Mouse (Mus musculus) cerebellum, postnatal 10 days (tissue): ENCODE data around the gene Ralb.
A peak's percentile ranks its signal among the peaks of the same experiment; 100 is the strongest.

ENCODE experiments used
- DNase-seq, 2 experiments: peaks; one replicate each; pipeline ENCODE4 v3.0.0; 2021; ENCODE audit warnings: mixed read lengths in 2 of 2

Gene Ralb

DNA sequence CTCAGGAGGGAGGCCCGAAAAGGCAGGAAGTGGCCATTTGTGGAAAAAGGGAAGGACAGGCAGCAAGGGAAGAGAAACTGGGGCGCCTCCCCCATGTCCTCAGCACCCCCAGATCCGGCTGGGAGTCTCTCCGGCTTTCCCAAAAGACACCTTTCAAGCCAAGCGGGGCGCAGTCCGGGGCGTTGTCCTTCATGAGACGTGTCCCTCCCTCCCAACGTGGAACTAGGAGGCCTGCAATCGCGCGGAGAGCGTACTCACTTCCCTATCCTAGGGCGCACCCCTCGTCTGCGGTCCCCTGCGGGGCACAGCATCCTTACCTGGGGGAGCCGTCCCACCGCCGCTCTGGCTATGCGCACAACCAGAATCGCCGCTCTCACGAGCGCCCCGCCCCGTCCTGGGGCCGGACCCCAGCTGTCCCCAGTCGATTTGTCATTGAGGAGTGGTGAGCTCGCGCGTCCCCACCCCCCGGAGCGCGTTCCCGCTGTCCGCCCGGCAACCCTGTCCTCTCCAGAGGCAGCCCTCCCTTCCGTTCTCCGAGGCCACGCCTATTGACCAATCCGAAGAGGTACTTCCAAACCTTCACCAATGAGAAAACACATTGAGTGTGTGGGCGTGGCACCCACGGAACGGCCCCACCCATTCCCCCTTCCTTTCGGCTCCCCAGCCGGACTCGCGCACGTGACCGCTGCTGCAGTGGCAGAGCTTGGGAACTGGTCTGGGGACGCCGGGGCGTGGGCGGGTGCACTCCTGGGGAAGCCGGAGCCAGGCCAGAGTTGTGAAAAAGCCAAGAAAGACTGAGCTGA is at the start of gene Ralb:
Gene Ralb, minus strand, starts transcription at position 535 of the 803 bp plus-strand sequence.
- DNase-seq: peak; percentile 95 to 97

DNA sequence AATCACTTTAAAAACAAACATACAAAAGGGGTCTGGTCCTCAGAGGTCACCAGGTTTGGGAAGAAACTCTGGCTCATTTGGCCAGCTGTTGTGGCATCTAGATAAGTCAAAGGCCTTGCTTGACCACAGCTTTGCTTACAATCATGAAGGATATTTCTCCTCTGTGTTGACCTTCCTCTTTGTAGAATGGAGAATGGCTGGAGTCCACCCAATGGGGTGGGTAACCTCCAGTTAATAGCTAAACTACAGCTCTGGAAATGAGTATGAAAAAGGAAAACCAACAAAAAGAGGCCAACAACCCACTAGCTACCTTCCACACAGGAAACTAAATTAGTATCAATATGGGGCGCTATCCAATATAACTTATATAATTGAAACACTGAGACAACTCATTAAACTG is 47.1 kb upstream of the Ralb start:
- no peak for DNase-seq

DNA sequence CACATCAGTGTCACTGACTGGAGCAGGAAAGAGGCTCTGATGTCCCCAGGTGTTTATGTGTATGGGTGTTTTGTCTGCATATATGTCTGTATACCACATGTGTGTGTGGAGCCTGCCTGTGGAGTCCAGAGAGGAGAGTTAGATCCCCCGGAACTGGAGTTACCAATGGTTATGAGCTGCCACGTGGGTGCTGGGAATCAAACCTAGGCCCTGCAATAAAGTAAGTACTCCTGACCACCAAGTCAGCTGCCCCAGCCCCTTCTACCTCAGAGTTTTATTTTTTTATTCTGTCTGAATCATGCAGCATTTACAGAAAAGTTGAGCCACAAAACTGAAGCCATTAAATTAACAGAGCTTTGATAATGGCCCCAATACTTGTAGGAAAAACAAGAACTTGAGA is 45.5 kb upstream of the Ralb start:
- DNase-seq: no peak

DNA sequence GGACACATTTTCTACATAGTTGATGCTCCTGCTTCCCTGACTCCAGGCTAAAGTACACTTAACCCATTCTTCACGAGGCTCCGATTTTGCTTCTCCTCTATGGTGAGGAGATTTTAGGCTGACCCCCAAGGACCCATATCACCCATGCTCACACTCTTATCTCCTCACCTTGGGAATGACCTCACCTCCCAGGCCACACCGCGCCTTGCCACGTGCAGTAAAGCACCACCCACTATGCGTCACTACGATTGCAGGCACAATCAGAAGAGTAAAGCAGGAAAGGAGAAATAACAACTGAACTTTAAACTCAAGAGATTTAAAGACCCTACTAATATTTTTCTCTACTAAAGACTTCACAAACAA is 44.7 kb upstream of the Ralb start:
- no peak for DNase-seq

DNA sequence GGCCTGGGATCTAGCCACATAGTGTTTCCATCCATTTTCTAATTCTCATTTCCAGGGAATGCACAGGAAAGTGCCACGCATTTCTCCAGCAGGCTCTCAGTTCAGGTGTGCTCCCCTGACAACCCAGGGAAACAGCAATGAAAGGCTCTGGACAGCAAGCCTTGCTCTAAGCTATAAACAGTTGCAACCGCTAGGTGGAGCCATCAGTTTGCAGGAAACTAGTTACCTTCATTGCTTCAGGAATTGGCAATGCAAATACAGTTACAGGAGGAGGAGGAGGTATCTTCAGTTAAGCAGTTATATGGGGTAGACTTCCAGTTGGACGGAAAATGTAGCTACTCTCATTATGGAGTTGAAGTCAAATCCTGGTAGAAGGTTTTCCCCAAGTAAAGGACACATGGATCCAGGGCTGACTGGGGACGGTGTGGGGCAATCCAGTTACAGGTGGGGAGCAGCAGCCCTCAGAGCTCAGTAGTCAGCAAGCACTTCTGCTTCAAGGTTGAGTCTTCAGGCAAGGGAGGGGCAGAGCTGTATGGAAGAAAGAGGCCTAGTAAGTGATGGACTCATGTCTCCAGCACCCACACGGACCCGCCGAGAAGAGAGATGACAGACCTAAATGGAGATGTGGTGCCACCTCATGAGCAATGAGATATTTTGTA is 44.2 kb upstream of the Ralb start:
- DNase-seq: peak; percentile 92 to 95

DNA sequence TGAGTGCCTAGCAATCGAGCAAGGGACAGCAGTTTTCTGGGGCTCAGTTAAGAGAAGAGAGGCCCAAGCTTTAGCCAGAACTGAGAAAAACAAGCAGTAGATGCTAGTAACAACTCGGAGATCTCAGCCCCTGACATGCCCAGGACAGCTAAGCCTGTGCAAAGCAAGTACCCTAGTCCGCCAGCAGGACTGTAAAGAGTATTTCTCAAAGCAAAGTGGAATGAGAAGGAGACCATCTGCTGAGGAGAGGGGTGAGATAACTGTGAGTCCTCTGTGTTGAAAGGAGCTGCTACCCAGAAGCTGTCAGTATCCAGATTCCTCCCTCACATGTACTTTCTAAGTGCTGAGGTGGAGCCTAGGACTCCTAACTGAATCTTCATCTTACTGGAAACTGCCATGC is 41.9 kb upstream of the Ralb start:
- no peak for DNase-seq

DNA sequence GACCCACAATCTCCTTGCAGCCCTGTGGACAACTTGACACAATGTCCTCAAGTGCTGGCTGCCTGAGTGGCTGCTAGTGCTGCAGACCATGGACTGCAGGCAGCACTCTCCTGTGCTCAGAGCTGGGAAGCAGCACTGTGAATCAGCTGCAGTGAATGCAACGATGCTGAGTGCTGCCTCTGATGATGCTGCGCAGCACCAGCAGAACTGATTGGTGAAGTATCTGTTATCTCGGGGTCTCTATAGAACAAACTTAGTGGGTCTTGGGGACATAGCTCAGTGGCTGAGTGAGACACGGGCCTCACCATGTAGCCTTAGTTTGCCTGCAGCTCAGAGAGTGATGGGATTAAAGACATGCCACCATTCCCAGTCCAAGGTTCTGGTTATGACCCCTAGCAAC is 41.1 kb upstream of the Ralb start:
- DNase-seq: no peak

DNA sequence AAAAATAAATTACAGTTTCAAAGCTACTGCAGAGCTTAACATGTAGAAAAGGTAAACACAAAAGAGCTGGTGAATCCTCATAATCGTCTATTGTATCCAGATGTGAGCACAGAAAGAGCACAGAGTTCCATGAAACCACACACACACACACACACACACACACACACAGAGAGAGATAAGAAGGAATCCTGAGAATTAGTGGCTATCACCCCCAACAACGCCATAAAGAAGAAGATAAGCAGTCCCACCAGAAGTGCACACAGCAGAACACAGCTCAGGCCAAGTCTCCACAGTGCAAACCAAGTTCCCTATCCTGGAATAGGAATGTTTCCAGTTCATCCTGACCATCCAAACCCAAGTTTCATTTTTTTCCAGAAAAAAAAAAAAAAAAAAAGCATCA is 40.6 kb upstream of the Ralb start:
- DNase-seq: no peak

DNA sequence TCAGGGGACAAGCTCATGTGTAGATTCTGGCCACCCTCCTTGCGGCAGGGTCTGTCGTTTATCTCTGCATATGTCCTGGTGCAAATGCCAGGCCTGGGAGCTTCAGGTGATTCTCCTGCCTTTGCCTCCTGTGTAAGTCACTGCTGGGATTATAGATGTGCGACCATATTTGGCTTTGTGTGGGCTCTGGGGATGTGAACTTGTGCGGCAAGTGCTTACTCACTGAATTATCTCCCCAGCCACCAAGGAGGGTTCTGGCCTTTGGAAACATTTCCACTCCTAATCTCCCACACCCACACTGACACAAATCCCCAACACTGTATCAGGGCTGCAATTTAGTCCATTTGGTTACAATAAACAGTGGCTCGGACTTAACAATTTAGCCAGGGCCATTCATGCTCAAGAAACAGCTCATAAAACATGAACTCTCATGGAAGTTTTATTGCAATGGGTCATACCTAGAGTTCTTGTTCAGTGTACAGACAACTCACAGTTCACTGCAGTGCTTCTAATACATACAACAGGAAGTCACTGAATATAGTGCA is 40.1 kb upstream of the Ralb start:
- no peak for DNase-seq

DNA sequence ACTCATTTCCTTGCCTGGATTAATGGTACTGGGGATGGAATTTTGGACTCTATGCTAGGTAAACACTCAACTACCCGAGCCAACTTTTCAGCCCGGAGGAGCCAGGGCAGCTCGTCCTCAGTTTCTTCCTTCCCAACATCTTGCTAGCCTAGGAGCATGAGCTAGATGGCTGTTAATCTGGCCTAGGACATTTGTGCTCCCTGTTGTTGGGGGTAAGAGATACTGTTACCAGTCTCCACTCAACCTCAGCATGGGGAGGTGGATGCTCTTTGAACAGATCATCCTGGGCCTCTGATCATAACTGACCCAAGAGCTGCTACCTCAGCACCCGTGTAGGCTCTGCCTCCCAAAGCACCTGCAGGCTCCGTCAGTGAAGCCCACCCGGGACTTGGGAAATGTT is 38.7 kb upstream of the Ralb start:
- DNase-seq: no peak

DNA sequence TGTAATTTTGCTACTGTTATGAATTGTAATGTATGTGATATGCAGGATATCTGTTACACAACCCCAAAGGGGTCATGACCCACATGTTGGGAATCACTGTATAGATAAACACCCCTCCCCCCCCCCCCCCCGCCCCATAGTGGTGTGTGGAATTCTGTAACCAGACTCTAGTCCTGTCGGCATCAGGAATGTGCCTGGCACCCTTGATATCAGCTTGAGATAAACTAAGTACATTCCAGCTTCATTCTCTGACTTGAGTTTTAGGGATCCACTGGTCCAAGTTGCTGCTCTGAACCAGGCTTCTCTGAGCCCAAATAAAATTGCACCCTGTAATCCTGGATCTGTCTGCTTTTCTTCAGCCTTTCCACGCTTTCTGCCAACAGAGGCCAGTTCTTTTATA is 37.0 kb upstream of the Ralb start:
- no peak for DNase-seq

DNA sequence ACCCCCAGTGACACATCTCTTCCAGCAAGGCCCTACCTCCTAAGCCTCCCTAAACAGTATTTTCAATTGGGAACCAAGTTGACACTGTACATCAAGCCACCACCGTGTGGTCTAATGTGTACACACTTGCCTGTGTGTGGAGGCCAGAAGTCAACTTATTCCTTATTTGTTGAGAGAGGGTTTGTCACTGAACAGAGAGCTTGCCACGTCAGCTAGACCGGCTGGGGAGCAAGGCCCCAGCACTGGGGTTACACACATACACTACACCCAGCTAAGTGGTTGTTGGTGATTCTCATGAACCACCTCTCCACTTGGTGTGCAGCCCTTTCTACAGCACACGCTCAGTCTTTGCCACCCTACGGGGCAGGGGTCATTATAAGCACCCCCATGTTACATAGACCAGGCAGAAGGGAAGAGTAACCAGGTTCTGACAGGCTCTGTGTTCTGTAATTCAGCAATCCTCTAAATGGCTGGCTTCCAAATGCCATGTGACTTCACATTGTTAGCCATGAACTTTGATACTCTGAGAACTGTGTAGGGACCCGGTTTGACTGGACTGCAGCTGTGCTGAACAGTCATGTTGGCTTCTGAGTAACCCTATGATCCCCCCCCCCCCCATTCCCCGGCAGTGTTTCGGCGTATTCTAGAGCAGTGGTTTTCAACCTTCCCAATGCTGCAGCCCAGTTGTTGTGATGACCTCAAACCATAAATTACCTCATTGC is 36.4 kb upstream of the Ralb start:
- no peak for DNase-seq

DNA sequence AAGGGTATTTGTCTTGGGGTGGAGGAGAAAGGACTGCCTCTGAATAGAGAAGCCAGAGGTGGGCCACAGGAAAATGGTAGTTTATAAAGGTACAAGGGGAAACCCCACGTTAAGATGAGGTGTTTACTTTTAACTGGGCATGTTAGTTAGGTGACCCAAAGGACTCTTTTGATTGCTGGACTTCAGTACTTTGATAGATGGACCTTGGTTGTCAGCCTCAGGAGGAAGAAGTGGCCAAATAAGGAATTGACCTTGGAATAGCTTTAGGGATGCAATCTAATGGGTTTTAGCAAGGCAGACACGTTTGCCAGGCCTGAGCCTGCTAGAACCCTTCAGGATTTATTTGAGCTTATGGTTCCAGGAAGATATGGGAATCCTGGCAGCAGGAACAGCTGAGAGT is 34.7 kb upstream of the Ralb start:
- no peak for DNase-seq

DNA sequence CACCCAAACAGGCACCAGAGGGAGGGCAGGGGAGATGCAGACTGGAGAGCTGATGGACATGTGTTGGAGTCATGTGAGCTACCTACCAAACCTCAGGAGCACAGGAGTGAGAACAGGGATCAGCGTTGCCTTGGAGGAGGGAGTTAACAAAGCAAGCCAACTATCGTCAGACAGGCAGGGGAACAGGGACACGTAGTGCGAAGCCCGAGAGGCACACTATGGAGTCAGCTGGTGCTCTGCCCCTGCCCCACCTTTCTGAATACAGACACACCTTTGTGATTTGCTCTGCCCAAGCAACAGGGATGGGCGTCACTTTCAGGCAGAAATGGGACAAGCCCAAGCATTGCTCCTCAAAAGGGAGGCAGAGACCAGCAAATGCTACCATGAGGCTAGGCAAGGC is 33.1 kb upstream of the Ralb start:
- no peak for DNase-seq

DNA sequence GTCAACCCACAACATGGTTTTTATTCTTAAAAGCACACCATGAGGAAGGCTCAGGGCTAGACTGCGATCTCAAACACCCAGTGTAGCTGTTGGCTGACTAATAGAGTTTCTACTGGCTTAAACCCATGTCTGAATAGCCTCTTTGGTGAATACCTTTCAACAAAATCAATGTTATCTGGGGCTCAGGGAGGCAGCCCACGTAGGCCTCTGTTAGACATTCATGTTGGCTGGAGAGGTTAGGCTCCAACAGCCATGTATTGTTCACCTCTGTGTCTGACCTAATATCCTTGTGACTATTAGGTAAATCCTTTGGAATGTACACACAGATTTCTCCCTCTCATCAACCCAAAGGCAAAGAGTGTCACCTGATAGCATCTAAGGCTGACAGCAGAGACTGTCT is 31.5 kb upstream of the Ralb start:
- no peak for DNase-seq

DNA sequence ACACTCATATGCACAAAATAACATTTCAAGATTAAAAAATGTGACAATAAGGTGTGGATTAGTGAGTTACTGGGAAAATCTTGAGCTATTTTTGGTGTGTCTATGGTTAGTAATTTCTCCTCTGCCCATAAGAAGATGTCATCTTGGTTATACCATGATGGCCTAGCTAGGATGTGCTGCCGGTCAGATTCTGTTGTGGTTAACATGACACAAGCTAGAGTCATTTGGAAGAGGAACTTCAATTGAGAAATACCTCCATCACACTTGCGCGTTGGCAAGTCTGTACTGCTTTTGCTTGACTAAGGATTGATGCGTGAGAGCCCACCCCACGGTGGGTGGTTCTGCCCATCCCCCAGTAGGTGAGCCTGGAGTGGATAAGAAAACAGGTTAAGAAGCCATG is 29.7 kb upstream of the Ralb start:
- no peak for DNase-seq

DNA sequence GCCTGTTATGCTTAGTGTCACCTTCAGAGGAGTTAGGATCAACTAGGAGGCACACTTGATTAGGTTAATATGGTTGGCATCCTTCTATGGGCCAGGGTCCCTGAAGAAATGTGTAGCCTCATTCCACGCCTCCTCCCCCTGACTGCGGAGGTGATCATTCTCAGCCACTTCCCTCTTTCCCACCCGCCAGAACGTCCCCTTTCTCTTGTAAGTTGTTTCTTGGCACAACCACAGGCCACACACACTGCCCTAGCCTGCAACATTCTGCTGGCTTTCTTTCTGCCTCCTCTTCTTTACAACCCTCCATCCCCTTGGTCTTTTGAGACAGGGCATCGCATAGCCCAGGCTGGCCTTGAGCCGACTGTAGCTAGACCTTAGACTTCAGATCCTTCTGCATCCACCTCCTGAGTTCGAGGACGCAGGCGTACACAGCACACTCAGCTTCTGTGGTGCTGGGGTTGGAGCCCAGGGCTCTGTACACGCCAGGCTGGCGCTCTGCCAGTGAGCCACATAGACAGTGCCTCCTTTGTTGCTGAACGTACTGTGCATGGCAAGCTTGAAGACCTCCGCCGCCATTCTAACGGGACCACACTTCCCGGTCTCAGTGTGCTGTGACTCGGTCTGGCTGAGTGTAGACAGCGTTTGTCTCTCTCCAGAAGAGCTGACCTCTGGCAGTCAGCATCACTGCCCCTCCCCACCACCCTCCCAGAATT is 28.7 kb upstream of the Ralb start:
- DNase-seq: peak; percentile 54 to 59

DNA sequence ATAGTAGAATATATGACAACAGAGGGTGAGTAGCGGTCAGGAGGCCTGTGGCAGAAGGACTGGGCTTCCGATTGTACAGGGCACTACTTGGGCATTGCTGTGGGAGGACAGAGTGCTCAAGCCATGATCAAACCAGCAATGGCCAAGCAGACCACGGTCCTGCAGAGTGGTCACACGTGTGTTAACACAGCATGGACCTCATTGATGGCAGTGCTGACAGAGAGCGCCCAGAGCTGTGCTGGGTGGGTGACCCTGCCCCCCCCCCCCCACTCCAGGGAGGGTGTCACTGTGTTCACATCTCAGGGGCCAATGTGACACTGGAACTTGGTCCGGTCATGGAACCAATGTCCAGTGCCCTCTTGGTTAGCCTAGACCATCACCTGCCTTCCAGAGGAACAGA is 27.6 kb upstream of the Ralb start:
- no peak for DNase-seq

DNA sequence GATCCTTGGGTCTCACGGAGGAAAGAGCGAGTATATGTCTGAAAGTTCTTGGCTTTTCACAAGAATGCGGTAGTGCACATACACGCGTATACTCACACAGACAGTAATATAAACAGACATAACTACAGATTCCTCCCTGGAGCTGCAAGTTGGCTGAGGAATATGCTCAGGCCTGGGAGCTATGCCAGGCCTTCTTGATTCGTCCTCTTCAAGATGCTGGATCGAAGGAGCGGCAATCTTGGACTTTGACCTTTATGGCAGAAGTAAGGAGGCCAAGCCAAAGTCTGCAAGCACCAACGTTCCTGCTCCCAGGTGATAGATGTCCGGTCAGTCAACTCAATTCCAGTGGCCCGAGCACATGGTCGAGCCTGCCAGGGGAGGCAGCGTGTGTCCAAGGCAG is 26.3 kb upstream of the Ralb start:
- DNase-seq: no peak

DNA sequence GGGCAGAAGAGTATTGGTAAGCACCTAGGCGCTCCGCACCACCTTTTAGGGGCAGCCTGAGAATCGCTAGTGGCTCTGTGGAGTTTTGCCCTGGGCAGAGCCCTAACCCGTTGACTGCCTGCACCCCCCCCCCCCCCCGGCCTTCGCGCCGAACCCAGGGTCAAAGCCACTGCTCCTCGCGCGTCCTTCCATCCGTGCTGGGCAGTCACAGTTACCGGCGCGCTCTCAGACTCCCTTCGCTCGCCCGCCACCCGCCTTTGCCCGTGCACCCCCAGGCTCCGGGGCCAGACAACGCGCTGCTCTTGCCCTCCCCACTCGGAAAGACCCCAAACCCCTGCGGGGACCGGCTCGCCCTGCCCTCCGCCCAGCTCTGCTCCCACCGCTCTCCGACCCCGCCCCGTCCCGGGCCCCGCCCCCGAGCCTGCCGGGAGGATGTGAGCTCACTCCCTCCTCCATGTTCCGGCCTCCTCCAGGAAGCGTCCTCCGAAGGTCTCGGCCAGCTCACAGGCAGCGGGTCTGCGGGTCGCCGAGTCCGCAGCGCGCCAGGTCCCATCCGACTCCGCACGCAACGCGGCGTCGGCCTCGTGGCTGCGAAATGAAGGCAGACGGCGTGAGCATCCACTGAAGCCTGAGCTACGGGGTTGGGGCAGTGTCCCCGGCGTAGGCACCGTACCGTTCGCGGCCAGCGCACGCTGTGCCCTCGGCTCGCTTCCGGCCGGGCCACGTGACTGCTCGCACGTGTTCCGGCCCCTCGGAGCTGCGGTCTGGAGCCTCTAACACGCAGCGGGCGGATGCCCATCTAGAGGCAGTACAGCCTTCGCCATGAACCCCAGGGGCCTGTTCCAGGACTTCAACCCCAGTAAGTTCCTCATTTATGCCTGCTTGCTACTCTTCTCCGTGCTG is 21.3 kb upstream of the Ralb start, which contains the start of gene Tmem185b:
Gene Tmem185b, plus strand, starts transcription at position 472 of the 903 bp plus-strand sequence.
- DNase-seq: peak; percentile 98

DNA sequence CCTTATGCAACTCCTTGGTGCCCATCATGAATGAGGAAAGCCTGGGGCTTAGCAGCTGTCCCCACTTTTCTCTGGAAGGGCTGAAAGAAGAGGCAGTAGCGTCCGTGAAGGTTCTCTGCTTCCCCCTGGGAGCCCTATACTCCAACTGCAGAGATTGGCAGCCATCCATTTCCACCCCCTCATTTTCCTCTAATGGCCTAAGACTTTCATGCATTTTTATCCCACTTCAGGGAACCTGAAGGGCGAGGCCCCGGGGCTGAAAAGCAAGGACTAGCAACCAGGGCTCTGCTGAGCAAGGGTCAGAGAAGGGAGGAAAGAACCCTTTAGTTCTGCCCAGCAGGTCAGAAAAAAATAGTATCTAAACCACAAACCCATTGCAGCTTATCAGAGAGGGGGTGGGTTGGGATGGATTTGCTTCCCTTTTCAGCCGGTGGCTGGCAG is 20.4 kb upstream of the Ralb start:
- peak; percentile 68 for DNase-seq

DNA sequence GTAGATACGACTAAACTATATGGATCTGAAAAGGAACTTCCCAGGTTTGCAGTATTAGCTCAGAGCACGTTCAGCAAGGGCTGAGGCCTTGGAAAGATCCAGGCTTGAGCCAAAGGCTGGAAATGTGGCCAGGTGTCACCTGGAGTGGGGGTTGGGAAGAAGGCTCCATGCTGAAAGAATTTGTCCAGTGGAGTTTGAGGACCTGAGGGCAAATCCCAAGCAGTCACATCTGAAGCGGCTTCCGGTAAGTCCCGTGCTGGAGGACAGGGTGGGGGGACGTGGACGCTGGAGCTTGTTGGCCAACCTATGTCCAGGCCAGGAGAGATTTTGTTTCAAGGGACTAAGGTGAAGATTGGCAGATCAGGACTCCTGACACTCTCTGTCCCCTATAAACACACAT is 19.2 kb upstream of the Ralb start:
- no peak for DNase-seq
